Mouse (Mus musculus) ES-Bruce4 (cell line): ENCODE measurements around the gene Cacna2d3.

ENCODE experiments used
- CTCF ChIP-seq: IDR thresholded peaks from one replicate; pipeline ENCODE4 v1.8.1; 2011; ENCODE audit warnings: low read depth, low read length
- POLR2A ChIP-seq: IDR thresholded peaks from one replicate; pipeline ENCODE4 v1.8.1; 2011; ENCODE audit warnings: low read length; ENCODE audit not compliant: insufficient read depth

- TF ChIP-seq CTCF, result no peak
- no peak for TF ChIP-seq POLR2A
These were observed 940 bp upstream of the Cacna2d3 start for GRCm38 (mm10) chr14:29722386-29723221.
